Mouse (Mus musculus): ENCODE data around the gene Rdh16f1.
"Not testable (repeated sequence)": the region's sequence is repeated elsewhere in the genome, so short reads cannot be mapped to it uniquely, and the experiment has no call there.

The Rdh16f1 gene

DNA sequence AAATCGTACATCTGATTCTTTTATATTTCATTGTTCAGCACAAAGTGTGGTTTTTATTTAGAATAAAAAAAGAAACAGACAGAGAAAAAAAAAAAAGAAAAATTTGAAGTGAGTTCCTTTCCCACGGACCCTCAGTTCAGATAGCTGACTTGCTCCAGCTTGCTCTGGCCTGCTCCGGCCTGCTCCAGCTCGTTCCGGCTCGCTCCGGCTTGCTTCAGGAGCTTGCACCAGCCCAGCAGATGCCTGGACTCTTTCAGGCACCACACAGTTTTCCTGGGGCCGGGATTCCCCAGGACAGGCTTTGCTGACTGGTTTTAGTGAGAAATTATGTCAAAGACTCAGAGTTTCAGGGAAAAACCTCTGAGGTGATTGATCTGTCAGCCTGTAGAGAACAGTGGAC, 12.3 kb upstream of the Rdh16f1 start:
- in situ Hi-C loops (cut with MseI, MboI) = loop anchor here in 1 of 2 experiments (5.0 kb wide), 1 partner anchor 190 kb away; no protein-coding TSS in a partner anchor

DNA sequence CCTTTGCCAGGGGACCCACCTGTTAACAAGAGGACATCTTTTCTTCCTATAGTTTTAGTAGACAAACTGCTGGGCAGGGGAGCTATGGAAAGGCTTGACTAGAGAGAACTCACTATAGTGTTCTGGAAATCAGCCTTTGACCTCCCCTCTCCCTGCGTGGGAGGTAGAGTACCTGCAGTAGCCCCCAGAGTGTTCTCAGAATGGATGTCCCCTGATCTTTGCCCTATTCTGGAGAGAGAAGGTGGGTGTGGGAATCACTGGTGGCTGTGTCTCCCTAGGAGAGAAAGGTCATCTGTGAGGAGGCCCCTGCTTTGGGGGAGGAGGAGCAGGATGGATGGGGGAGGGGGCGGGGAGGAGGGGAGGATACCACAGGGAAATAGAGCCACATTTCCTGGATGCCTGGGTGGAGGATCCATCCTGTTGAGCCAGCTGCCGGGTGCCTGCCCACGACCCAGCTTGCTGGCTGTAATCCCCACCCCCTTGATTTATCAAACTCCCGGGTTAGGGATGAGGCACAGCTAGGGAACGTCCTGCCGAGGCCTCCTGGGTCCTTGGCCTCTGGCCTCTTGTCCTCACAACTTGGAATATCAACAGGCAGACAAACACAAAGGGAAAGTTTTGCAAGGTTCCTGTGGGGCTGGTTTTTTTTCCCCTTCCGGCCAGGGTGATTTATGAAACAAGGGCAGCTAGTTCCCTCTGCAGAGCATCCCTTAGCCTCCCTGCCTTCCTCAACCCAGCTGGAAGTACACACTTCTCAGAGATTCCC, 10.6 kb upstream of the Rdh16f1 start:
- in situ Hi-C loops (cut with MseI, MboI) = loop anchor here in 1 of 2 experiments (5.0 kb wide), 1 partner anchor 188 kb away; no protein-coding TSS in a partner anchor

- in situ Hi-C loops (cut with MseI, MboI) = no loop called here
Observed at GRCm38 (mm10) chr10:127750136-127750777, 9.3 kb upstream of the Rdh16f1 start.

DNA sequence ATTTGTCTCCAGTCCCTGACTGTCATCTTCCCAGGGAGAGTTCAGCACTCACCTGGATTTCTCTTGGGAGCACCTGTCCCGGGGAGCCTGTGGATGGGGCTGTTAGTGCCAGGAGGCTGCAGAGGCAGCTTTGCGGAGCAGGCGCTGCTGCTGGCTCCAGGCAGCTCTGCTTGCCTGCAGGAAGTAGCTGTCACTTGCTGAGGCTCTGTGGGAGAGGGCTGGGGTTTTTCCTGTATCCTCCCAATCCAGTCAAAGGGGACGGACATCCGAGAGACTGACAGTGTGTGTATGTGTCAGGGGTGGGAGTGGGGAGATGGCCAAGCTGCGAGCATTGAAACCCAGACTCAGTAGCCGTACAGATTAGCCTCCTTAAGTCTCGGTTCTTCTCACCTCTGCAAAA, 8.0 kb upstream of the Rdh16f1 start, which contains the start of gene Gpr182:
TSS of gene Gpr182 (minus strand) at position 185 of the 400 bp plus-strand sequence.
- in situ Hi-C loops (cut with MseI, MboI) = no loop called here

DNA sequence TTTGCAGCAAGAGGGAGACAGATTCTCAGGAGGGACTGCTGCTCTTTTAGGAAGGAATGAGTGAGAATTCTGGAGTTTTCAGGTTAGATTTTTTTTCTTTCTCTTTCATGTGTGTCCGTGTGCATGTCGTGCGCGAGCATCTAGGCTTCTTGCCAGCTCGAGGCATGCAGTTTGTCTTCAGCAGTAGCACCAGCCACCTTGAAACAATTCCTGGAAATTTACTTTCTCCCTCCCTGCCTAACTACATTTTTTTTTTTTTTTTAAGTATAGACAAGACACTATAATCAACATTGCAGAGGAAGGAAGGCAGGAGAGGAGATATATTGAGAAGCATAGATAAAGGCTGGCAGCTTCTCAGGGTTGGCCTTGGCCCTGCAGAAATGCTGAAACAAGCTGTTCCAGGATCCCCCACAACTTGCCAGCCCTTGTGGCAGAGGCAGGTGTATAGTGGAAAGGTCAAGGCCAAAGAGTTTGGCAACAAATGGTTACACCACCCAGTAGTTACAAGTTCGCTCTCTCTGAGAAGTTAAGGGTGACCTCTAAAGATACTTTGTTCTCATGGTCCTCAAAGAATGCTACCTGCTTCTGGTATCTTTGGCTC, 4.9 kb upstream of the Rdh16f1 start:
- in situ Hi-C loops (cut with MseI, MboI) = no loop called here

DNA sequence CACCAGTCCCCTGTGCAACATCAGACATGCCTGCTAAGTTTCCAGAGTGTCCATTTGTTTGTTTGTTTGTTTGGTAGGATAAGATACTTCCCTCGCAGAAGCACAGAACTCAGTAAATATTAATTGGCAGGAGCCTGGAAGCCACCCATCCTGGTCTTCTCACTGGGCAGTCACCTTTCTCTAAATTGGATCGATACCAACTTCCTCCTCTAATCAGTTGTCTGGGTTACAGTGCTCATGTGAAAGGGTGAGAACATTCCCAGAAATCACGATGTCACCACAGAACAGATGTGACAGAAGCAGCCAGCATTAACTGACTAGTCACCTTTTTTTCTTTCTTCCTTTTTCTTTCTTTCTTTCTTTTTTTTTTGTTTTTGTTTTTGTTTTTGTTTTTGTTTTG, 4.3 kb upstream of the Rdh16f1 start:
- in situ Hi-C loops (cut with MseI, MboI) = no loop called here

DNA sequence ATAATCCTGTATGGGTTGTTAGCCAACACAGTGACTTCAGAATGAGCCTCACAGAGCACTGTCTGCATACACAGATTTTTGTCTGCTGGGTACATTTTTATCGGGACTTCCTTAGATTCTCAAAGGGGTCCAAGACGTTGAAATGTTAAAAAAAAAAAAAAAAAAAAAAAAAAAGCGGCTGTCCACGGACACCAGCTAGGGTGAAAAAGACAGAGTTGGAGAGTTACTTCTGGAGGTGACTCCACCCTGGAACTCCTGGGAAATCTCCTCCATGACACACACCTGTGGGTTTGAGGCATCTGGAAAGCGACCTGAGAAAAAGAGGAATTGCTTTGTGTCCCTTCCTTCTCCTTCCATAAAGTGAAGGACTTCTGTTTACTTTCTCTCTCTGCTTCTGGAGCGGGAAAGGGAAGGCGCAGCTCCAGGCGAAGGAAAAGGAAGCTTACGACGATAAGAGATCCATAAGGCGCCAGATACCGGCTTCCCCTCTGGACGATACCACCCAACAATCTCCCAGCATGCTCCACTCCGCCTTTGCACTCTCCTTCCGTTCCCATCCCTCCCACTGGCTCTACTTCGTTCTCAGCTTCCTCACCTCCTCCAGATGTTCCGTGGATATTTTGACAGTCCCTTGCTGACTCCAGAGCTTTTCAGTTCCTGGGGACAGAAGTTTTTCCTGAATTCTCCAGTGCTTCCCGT, 3.7 kb upstream of the Rdh16f1 start:
- in situ Hi-C loops (cut with MseI, MboI) = no loop called here

DNA sequence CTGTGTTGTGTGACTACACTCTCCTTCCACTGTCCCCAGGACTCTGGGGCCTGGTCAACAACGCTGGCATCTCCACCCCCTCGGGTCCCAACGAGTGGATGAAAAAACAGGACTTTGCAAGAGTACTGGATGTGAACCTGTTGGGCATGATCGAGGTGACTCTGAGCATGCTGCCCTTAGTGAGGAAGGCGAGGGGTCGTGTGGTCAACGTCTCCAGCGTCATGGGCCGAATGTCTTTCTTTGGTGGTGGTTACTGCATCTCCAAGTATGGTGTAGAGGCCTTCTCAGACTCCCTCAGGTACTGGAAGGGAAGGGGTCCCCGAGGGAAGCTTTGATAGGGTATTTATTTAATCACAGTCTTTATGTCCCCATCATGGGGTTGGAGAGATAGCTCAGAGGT, 3.3 kb downstream of the Rdh16f1 start:
- in situ Hi-C loops (cut with MseI, MboI) = not testable (repeated sequence)

GRCm38 (mm10) chr10:127763914-127764680, 4.5 kb downstream of the Rdh16f1 start:
- in situ Hi-C loops (cut with MseI, MboI) = no loop called here

DNA sequence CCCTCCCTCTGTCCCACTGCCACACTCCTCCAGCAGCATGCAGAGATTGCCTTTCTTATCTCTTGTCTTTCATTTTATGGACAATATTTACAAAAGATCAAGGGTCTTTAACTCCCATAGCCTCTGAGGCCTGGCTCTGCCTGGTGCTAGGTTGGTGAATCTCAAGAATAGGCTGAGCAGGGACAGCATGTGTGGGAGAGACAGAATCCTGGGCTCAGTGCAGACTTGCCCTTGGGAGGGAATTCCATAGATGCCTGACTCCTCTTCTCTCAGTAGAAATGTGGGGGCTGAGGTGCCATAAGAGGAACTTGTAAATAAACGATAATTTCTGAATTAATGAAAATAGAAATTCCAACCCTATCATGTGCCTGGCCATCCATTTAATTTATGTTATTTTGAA, 7.0 kb downstream of the Rdh16f1 start:
- in situ Hi-C loops (cut with MseI, MboI) = no loop called here

DNA sequence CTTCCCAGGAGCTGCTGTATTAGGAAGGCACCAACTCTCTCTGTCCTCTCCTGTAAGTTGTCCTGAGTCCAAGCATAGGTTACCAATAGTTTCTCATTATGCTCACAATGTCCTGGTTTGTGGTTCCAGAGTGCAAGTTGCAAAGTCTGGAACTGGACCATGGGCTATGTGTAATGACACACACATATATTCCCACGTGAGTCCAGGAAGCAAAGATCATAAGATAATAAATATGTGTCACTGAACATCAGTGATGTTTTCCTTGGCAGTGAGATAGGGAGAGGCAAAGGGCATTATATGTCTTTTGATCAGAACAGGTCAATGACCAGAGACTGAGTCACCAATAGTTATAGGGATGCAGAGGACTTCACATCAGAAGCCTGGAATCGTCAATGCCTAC, 16.4 kb downstream of the Rdh16f1 start, which contains the start of gene Rdh9:
TSS of gene Rdh9 (plus strand) at position 376 of the 400 bp plus-strand sequence.
- in situ Hi-C loops (cut with MseI, MboI) = no loop called here

GRCm38 (mm10) chr10:127782321-127782720, 22.7 kb downstream of the Rdh16f1 start:
- in situ Hi-C loops (cut with MseI, MboI) = not testable (repeated sequence)

- in situ Hi-C loops (cut with MseI, MboI) = not testable (repeated sequence)
Observed at GRCm38 (mm10) chr10:127785411-127785810, 25.8 kb downstream of the Rdh16f1 start.

DNA sequence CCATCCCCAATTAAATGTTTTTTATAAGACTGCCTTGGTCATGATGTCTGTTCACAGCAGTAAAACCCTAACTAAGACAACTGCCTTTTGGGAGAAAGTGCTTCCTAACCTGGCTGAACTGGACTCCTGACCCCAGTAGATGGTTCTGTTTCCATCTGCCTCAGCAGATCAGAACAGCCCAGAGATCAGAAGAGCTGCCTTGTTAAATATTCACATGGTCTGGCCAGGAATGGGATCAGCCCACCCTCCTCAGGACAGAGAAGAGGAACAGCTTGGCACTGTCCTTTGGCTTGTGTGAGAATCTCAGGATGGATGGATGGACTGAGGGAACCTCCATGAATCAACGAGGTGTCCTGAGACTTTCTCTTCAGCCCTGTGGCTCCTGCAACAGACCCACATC, 39.7 kb downstream of the Rdh16f1 start:
- in situ Hi-C loops (cut with MseI, MboI) = no loop called here

DNA sequence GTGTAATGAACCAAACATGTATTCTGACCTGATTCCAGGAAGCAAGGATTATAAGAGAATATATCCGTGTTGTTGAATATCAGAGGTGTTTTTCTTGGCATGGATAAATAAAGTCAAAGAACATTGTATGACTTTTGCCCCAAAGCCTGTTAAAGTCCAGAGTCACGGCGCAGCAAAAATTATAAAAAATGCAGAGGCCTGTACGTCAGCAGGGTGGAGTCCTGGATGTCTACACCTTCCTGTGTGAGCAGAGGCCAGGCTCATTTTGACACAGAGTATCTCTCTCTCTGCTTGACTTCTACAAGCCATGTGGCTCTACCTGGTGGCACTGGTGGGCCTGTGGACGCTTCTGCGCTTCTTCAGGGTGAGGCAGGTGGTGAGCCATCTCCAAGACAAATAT, 41.3 kb downstream of the Rdh16f1 start, which contains the start of gene Rdh16:
TSS of gene Rdh16 (plus strand) at position 262 of the 400 bp plus-strand sequence.
- in situ Hi-C loops (cut with MseI, MboI) = no loop called here

GRCm38 (mm10) chr10:127801612-127802011, 42.0 kb downstream of the Rdh16f1 start:
- in situ Hi-C loops (cut with MseI, MboI) = no loop called here

DNA sequence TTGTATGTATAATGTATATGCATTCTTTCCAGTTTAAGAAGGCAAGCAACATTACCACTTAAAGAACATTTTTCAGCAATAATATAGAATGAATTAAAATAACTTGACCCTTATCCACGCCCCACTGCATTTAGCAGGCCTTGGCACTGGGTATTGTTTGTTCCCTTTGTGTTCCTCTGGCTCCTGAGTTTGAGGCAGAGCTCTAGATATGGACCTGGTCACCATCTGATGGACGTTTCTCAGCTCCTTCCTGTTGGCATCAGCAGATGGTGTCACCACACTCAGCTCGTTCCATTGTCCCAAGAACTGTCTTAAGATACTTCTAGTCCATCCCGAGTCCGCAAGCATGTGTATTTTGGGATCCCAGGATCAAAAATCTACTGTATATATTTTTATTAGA, 42.6 kb downstream of the Rdh16f1 start:
- in situ Hi-C loops (cut with MseI, MboI) = no loop called here

DNA sequence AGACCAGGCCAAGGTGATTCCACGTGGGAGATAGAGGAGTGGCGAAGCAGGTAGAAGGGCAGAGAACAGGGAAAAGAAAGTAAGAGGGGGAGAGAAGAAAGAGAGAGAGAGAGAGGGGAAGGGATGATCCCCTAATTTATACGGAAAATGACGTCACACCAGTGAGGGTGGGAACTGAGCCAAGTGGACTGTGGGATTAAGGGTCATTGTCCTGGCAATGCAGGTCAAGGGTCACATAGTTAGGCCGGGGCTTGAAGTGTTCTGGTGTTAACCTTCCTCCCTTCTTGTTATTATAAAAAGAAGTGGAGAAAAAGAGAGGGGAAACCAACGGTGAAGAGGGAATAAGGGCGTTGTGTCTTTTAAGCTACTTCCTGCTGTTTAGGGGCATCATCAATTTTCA, 44.8 kb downstream of the Rdh16f1 start:
- in situ Hi-C loops (cut with MseI, MboI) = no loop called here

DNA sequence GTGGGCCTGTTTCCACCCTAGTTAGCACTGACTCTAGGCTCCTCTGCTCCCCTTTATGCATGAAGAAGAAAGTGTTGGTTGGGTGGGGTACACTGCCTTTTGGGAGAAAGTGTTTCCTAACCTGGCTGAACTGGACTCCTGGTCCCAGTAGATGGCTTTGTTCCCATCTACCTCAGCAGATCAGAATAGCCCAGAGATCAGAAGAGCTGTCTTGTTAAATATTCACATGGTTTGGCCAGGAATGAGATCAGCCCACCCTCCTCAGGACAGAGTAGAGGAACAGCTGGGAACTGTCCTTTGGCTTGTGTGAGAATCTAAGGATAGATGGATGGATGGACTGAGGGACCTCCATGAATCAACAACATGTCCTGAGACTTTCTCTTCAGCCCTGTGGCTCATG, 56.3 kb downstream of the Rdh16f1 start:
- in situ Hi-C loops (cut with MseI, MboI) = no loop called here

- in situ Hi-C loops (cut with MseI, MboI) = not testable (repeated sequence)
Observed at GRCm38 (mm10) chr10:127817268-127817910, 57.8 kb downstream of the Rdh16f1 start.

DNA sequence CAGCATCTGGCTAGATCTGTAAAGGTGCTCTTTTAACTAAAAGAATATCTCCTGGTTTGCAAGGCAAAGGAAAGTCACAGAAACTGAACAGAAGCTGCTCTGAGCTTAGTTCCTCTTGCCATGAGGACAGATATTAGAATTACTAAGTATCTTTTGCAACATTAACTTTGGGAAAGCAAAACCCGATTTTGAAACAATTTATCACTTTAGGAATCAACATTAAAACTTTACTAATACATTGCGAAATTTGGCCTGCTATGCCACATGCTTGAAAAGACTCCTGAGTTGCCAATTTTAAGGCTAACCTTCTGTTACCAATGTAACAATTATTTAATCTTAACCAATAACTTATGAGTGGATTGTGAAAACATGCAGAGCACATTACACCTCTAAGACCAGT, 62.2 kb downstream of the Rdh16f1 start:
- in situ Hi-C loops (cut with MseI, MboI) = not testable (repeated sequence)

All from mouse trophoblast stem cell (cell line).